Mouse (Mus musculus): ENCODE data around the gene Cdh5. TPM values are rescaled to one million over a fixed set of nuclear protein-coding genes. Genes with fewer than 3 reads are reported as not detected.

The Cdh5 gene
- polyA plus RNA-seq, 1 experiment from 2014 or later, result 54.6 TPM

GRCm38 (mm10) chr8:104171050-104171620, 69.7 kb downstream of the Cdh5 start:
- Histone ChIP-seq H3K4me3 (ENCODE audit: control insufficient read depth in 1 of 2, insufficient read depth in 1 of 2, low read depth in 1 of 2, low read length in 2 of 2) (peak overlapping the region; percentile 58 to 68), H3K4me1 (ENCODE audit: control insufficient read depth in 2 of 2, insufficient read depth in 2 of 2, low read length in 2 of 2) (peaks cover 5 to 6% of the 10 kb centered on the region in 2 experiments), H3K36me3 (ENCODE audit: control insufficient read depth, insufficient read depth, low read length) (no peaks in the 10 kb centered on the region), H3K9me3 (ENCODE audit: control insufficient read depth, low read length) (no peaks in the 10 kb centered on the region), H3K27ac (replicated peaks in 1 of 2; ENCODE audit: control insufficient read depth in 1 of 2, insufficient read depth in 1 of 2, low read depth in 2 of 2, low read length in 2 of 2) (no peak overlapping the region), H3K4me2 (ENCODE audit: low read length) (peak overlapping the region; percentile 97), H3K27me3 (ENCODE audit: control insufficient read depth, insufficient read depth, low read length) (peaks cover 51% of the 10 kb centered on the region), H3K9ac (ENCODE audit: low read length) (peak overlapping the region; percentile 76)
- no peak for ATAC-seq (ENCODE audit: insufficient number of reproducible peaks, insufficient read depth, low FRiP score, low read depth)
- 6% methylated on average over 32 of the region's 32 CpGs for WGBS

- no peak overlapping the region for H3K4me3 ChIP-seq (ENCODE audit: control insufficient read depth in 1 of 2, insufficient read depth in 1 of 2, low read depth in 1 of 2, low read length in 2 of 2)
- H3K36me3 ChIP-seq (ENCODE audit: control insufficient read depth, insufficient read depth, low read length), result no peaks in the 10 kb centered on the region
- no peak overlapping the region for H3K4me2 ChIP-seq (ENCODE audit: low read length)
- peaks cover 6 to 11% of the 10 kb centered on the region in 2 experiments for H3K4me1 ChIP-seq (ENCODE audit: control insufficient read depth in 2 of 2, insufficient read depth in 2 of 2, low read length in 2 of 2)
- no peak overlapping the region for H3K27ac ChIP-seq (replicated peaks in 1 of 2; ENCODE audit: control insufficient read depth in 1 of 2, insufficient read depth in 1 of 2, low read depth in 2 of 2, low read length in 2 of 2)
- ATAC-seq (ENCODE audit: insufficient number of reproducible peaks, insufficient read depth, low FRiP score, low read depth), result no peak
- no peaks in the 10 kb centered on the region for H3K9me3 ChIP-seq (ENCODE audit: control insufficient read depth, low read length)
- H3K27me3 ChIP-seq (ENCODE audit: control insufficient read depth, insufficient read depth, low read length), result peaks cover 51% of the 10 kb centered on the region
- no peak overlapping the region for H3K9ac ChIP-seq (ENCODE audit: low read length)
- 82% methylated on average over 6 of the region's 6 CpGs for WGBS
Measured at GRCm38 (mm10) chr8:104172420-104172819, 71.0 kb downstream of the Cdh5 start.

- H3K4me2 ChIP-seq (ENCODE audit: low read length), result no peak overlapping the region
- WGBS, result 38% methylated on average over 8 of the region's 8 CpGs
- H3K9ac ChIP-seq (ENCODE audit: low read length), result no peak overlapping the region
- no peak overlapping the region for H3K27ac ChIP-seq (replicated peaks in 1 of 2; ENCODE audit: control insufficient read depth in 1 of 2, insufficient read depth in 1 of 2, low read depth in 2 of 2, low read length in 2 of 2)
- no peaks in the 10 kb centered on the region for H3K36me3 ChIP-seq (ENCODE audit: control insufficient read depth, insufficient read depth, low read length)
- H3K4me3 ChIP-seq (ENCODE audit: control insufficient read depth in 1 of 2, insufficient read depth in 1 of 2, low read depth in 1 of 2, low read length in 2 of 2), result no peak overlapping the region
- no peaks in the 10 kb centered on the region for H3K9me3 ChIP-seq (ENCODE audit: control insufficient read depth, low read length)
- peaks cover 35% of the 10 kb centered on the region for H3K27me3 ChIP-seq (ENCODE audit: control insufficient read depth, insufficient read depth, low read length)
- no peak for ATAC-seq (ENCODE audit: insufficient number of reproducible peaks, insufficient read depth, low FRiP score, low read depth)
- H3K4me1 ChIP-seq (ENCODE audit: control insufficient read depth in 2 of 2, insufficient read depth in 2 of 2, low read length in 2 of 2), result peaks cover 6 to 11% of the 10 kb centered on the region in 2 experiments
Measured at GRCm38 (mm10) chr8:104175848-104176527, 74.6 kb downstream of the Cdh5 start.

GRCm38 (mm10) chr8:104177054-104177453, 75.6 kb downstream of the Cdh5 start:
- H3K4me1 ChIP-seq (ENCODE audit: control insufficient read depth in 2 of 2, insufficient read depth in 2 of 2, low read length in 2 of 2), result peaks cover 6 to 11% of the 10 kb centered on the region in 2 experiments
- H3K9ac ChIP-seq (ENCODE audit: low read length), result no peak overlapping the region
- WGBS, result 69% methylated on average over 4 of the region's 4 CpGs
- H3K27ac ChIP-seq (replicated peaks in 1 of 2; ENCODE audit: control insufficient read depth in 1 of 2, insufficient read depth in 1 of 2, low read depth in 2 of 2, low read length in 2 of 2), result no peak overlapping the region
- no peaks in the 10 kb centered on the region for H3K36me3 ChIP-seq (ENCODE audit: control insufficient read depth, insufficient read depth, low read length)
- H3K4me2 ChIP-seq (ENCODE audit: low read length), result no peak overlapping the region
- no peaks in the 10 kb centered on the region for H3K9me3 ChIP-seq (ENCODE audit: control insufficient read depth, low read length)
- ATAC-seq (ENCODE audit: insufficient number of reproducible peaks, insufficient read depth, low FRiP score, low read depth), result no peak
- H3K4me3 ChIP-seq (ENCODE audit: control insufficient read depth in 1 of 2, insufficient read depth in 1 of 2, low read depth in 1 of 2, low read length in 2 of 2), result no peak overlapping the region
- H3K27me3 ChIP-seq (ENCODE audit: control insufficient read depth, insufficient read depth, low read length), result peaks cover 24% of the 10 kb centered on the region

GRCm38 (mm10) chr8:104184905-104185304, 83.5 kb downstream of the Cdh5 start:
- no peaks in the 10 kb centered on the region for H3K36me3 ChIP-seq (ENCODE audit: control insufficient read depth, insufficient read depth, low read length)
- WGBS, result 21% methylated on average over 6 of the region's 6 CpGs
- no peak overlapping the region for H3K4me3 ChIP-seq (ENCODE audit: control insufficient read depth in 1 of 2, insufficient read depth in 1 of 2, low read depth in 1 of 2, low read length in 2 of 2)
- no peak overlapping the region for H3K27ac ChIP-seq (replicated peaks in 1 of 2; ENCODE audit: control insufficient read depth in 1 of 2, insufficient read depth in 1 of 2, low read depth in 2 of 2, low read length in 2 of 2)
- no peak overlapping the region for H3K9ac ChIP-seq (ENCODE audit: low read length)
- no peaks in the 10 kb centered on the region for H3K27me3 ChIP-seq (ENCODE audit: control insufficient read depth, insufficient read depth, low read length)
- no peak for ATAC-seq (ENCODE audit: insufficient number of reproducible peaks, insufficient read depth, low FRiP score, low read depth)
- no peaks in the 10 kb centered on the region for H3K9me3 ChIP-seq (ENCODE audit: control insufficient read depth, low read length)
- H3K4me2 ChIP-seq (ENCODE audit: low read length), result no peak overlapping the region
- no peaks in the 10 kb centered on the region; a peak in 1 of 4 replicates for H3K4me1 ChIP-seq (ENCODE audit: control insufficient read depth in 2 of 2, insufficient read depth in 2 of 2, low read length in 2 of 2)

GRCm38 (mm10) chr8:104186827-104187226, 85.4 kb downstream of the Cdh5 start:
- H3K27me3 ChIP-seq (ENCODE audit: control insufficient read depth, insufficient read depth, low read length), result no peaks in the 10 kb centered on the region
- WGBS, result 69% methylated on average over 4 of the region's 4 CpGs

GRCm38 (mm10) chr8:104187622-104188021, 86.2 kb downstream of the Cdh5 start:
- Histone ChIP-seq H3K4me3 (ENCODE audit: control insufficient read depth in 1 of 2, insufficient read depth in 1 of 2, low read depth in 1 of 2, low read length in 2 of 2) (no peak overlapping the region), H3K27me3 (ENCODE audit: control insufficient read depth, insufficient read depth, low read length) (no peaks in the 10 kb centered on the region), H3K4me2 (ENCODE audit: low read length) (no peak overlapping the region), H3K9ac (ENCODE audit: low read length) (no peak overlapping the region), H3K36me3 (ENCODE audit: control insufficient read depth, insufficient read depth, low read length) (no peaks in the 10 kb centered on the region), H3K27ac (replicated peaks in 1 of 2; ENCODE audit: control insufficient read depth in 1 of 2, insufficient read depth in 1 of 2, low read depth in 2 of 2, low read length in 2 of 2) (no peak overlapping the region), H3K9me3 (ENCODE audit: control insufficient read depth, low read length) (no peaks in the 10 kb centered on the region), H3K4me1 (ENCODE audit: control insufficient read depth in 2 of 2, insufficient read depth in 2 of 2, low read length in 2 of 2) (no peaks in the 10 kb centered on the region; a peak in 1 of 4 replicates)
- 85% methylated on average over 6 of the region's 6 CpGs for WGBS
- no peak for ATAC-seq (ENCODE audit: insufficient number of reproducible peaks, insufficient read depth, low FRiP score, low read depth)

More at GRCm38 (mm10) chr8:104186827-104187226, 85.4 kb downstream of the Cdh5 start:
- Histone ChIP-seq H3K27ac (replicated peaks in 1 of 2; ENCODE audit: control insufficient read depth in 1 of 2, insufficient read depth in 1 of 2, low read depth in 2 of 2, low read length in 2 of 2) (no peak overlapping the region), H3K9ac (ENCODE audit: low read length) (no peak overlapping the region), H3K4me1 (ENCODE audit: control insufficient read depth in 2 of 2, insufficient read depth in 2 of 2, low read length in 2 of 2) (no peaks in the 10 kb centered on the region; a peak in 1 of 4 replicates), H3K9me3 (ENCODE audit: control insufficient read depth, low read length) (no peaks in the 10 kb centered on the region), H3K36me3 (ENCODE audit: control insufficient read depth, insufficient read depth, low read length) (no peaks in the 10 kb centered on the region), H3K4me3 (ENCODE audit: control insufficient read depth in 1 of 2, insufficient read depth in 1 of 2, low read depth in 1 of 2, low read length in 2 of 2) (no peak overlapping the region), H3K4me2 (ENCODE audit: low read length) (no peak overlapping the region)
- no peak for ATAC-seq (ENCODE audit: insufficient number of reproducible peaks, insufficient read depth, low FRiP score, low read depth)

All from heart, embryonic 14.5 days (tissue).